Mouse (Mus musculus) NIH3T3 (cell line): ENCODE data around the gene Arl15.
"Not testable (repeated sequence)": the region's sequence is repeated elsewhere in the genome, so short reads cannot be mapped to it uniquely, and the experiment has no call there.

Experiments
- DNase-seq: peaks from one replicate; pipeline ENCODE4 v3.0.0-alpha.2; 2012; ENCODE audit warnings: low read depth

Gene Arl15

GRCm38 (mm10) chr13:113794039-113794704 lies at the start of gene Arl15:
Arl15 (plus strand) TSS chr13:113794505.
- DNase-seq = peak; percentile 96

GRCm38 (mm10) chr13:113745301-113745700 lies 49.0 kb upstream of the Arl15 start:
- DNase-seq = peak; percentile 16

- DNase-seq = no peak
These were observed 43.5 kb upstream of the Arl15 start for GRCm38 (mm10) chr13:113750766-113751165.

GRCm38 (mm10) chr13:113754731-113755689 lies 39.3 kb upstream of the Arl15 start:
- DNase-seq = no peak

GRCm38 (mm10) chr13:113755779-113756178 lies 38.5 kb upstream of the Arl15 start:
- DNase-seq = no peak

GRCm38 (mm10) chr13:113761717-113762116 lies 32.6 kb upstream of the Arl15 start:
- DNase-seq = no peak

- DNase-seq = no peak
These were observed 31.4 kb upstream of the Arl15 start for GRCm38 (mm10) chr13:113762766-113763516.

GRCm38 (mm10) chr13:113765411-113765810 lies 28.9 kb upstream of the Arl15 start:
- DNase-seq = no peak

GRCm38 (mm10) chr13:113769829-113770228 lies 24.5 kb upstream of the Arl15 start:
- no peak for DNase-seq

GRCm38 (mm10) chr13:113770340-113770739 lies 24.0 kb upstream of the Arl15 start:
- DNase-seq = no peak

GRCm38 (mm10) chr13:113771340-113771739 lies 23.0 kb upstream of the Arl15 start:
- DNase-seq = no peak

GRCm38 (mm10) chr13:113774799-113775198 lies 19.5 kb upstream of the Arl15 start:
- no peak for DNase-seq

GRCm38 (mm10) chr13:113775244-113776140 lies 18.8 kb upstream of the Arl15 start:
- no peak for DNase-seq

GRCm38 (mm10) chr13:113785803-113786202 lies 8.5 kb upstream of the Arl15 start:
- no peak for DNase-seq

- DNase-seq = no peak
These were observed 7.2 kb upstream of the Arl15 start for GRCm38 (mm10) chr13:113787136-113787535.

GRCm38 (mm10) chr13:113790016-113790415 lies 4.3 kb upstream of the Arl15 start:
- DNase-seq = not testable (repeated sequence)

GRCm38 (mm10) chr13:113793637-113794036 lies 668 bp upstream of the Arl15 start:
- DNase-seq = no peak

GRCm38 (mm10) chr13:113794705-113795655 lies 675 bp downstream of the Arl15 start:
- DNase-seq = peak; percentile 70

- no peak for DNase-seq
These were observed 3.1 kb downstream of the Arl15 start for GRCm38 (mm10) chr13:113797378-113797777.

GRCm38 (mm10) chr13:113799361-113799760 lies 5.1 kb downstream of the Arl15 start:
- DNase-seq = no peak
